Mouse (Mus musculus): ENCODE data around the gene Dock3.
"Not testable (repeated sequence)": the region's sequence is repeated elsewhere in the genome, so short reads cannot be mapped to it uniquely, and the experiment has no call there.

The Dock3 gene

DNA sequence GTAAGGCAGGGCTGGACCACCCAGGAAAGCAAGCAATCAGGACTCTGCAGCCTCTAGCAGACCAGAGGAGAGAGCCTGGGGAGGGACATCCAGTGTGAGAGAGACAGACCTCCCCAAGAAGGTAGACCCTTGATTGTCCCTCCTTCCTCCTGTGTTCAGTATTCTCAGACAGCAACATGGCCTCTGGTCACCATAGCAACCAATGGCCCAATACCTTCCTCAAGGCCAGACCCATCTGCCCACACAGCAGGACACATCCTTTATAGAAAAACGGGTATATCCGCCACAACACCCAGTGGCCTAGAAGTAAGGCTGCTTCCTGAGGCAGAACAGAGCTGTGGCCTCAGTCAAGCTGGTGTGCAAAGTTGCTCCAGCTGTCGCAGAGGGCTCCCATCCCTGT, 23.9 kb upstream of the Dock3 start:
- DNase-seq (ENCODE audit: low spot score): no peak

DNA sequence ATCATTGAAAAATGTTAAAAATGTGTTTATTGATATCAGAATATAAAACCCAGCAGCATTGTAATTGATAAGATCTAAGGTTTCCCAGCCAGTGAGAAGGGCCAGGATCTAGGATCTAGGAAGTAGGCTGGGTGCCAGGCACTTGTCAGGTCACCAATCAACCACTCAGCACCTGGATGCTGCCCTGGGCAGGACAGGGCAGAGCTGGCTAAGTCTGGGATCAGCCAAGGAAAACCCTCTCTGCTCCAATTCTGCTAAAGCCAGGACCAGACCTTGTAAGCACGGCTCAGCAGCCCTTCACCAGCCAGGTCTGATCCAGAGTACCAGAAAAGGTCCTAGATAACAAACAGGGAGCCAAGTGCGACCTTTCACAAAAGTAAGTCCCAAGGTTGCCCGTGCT, 23.2 kb upstream of the Dock3 start:
- no peak for DNase-seq (ENCODE audit: low spot score)

DNA sequence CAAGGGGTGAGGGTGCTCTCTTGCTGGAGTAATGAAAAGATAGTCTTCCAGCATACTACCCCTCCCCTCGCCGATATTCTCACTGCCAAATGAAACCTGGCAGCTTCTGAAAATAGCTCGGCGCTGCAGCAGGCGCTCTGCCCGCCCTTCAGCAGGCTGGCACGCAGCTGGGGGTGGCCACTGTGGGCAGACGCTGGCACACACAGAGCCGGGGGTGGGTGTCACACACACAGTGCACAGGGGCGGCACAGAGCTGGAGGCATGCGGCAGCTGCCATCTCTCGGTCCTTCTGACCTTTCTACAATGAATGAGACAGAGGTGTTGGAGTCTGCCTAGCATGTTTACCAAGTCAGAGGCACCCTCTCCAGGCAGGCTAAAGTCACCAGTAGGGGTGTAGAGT, 22.8 kb upstream of the Dock3 start:
- DNase-seq (ENCODE audit: low spot score): no peak

GRCm38 (mm10) chr9:107252164-107252563, 20.5 kb upstream of the Dock3 start:
- no peak for DNase-seq (ENCODE audit: low spot score)

- no peak for DNase-seq (ENCODE audit: low spot score)
These were observed 19.0 kb upstream of the Dock3 start for GRCm38 (mm10) chr9:107250416-107251337.

DNA sequence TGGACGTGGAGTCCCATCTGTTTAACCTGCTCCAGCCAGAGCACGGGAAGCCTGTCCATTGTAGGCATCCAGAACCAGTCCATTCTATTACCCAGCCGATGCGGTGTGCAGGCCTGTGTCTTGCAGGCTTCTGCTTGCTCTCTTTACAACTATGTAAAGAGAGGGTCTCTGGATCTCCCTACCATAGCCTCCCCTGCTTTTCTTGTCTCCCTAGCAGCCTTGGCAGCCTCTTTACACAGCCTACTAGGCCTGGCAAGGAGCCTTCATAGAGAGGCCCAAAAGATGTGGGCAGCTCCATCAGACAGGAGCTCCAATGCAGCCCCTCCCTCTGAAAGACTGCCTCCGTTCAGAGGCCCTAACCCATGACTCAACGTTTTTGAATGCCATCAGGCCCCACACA, 17.4 kb upstream of the Dock3 start:
- DNase-seq (ENCODE audit: low spot score): no peak

DNA sequence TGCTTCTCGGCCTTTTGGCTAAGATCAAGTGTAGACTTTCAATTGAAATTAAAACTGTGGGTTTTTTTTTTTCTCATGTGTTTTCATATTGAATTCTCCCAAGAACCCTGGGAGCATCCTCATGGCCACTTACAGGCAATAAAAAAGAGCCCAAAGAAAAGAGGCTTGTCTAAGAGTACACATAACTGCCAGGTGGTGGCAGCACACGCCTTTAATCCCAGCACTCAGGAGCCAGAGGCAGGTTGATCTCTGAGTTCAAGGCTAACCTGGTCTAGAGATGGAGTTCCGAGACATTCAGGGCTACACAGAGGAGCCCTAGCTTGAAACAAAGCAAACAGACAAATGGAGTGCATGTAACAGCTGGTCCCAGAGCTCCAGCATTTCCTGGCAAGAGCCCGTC, 14.5 kb upstream of the Dock3 start:
- DNase-seq (ENCODE audit: low spot score): no peak

DNA sequence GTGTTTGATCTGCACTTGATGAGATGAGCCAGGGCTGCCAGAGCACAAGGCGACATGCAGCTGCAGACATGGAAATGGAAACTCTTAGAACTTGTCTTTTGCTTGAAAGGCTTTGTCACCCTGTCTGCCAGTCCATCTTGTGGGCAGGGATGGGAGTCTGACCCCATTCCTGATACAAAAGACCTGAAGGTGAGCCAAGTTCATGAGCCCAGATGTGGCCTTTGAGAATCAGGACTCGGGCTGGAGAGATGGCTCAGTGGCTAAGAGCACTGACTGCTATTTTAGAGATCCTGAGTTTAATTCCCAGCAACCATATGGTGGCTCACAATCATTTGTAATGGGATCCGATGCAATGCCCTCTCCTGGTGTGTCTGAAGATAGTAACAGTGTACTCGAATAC, 13.6 kb upstream of the Dock3 start:
- no peak for DNase-seq (ENCODE audit: low spot score)

DNA sequence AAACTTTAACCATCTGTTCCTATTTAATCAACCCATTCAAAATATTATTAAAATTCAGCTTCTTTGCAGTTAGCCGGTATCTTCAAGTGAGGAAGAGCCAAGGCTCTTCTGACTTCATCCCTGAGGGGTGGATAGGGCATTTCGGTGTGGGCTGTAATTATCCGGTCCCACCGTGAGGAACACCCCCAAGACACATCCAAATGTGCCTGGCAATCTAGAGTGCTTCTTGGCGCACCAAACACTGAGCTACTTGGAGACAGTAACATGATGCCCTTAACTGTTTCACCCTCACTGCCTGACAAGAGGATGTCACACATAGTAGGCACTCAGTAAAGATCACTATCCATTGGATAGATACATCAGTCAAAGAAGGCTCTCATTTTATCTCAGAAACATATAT, 4.4 kb upstream of the Dock3 start:
- DNase-seq (ENCODE audit: low spot score): no peak

DNA sequence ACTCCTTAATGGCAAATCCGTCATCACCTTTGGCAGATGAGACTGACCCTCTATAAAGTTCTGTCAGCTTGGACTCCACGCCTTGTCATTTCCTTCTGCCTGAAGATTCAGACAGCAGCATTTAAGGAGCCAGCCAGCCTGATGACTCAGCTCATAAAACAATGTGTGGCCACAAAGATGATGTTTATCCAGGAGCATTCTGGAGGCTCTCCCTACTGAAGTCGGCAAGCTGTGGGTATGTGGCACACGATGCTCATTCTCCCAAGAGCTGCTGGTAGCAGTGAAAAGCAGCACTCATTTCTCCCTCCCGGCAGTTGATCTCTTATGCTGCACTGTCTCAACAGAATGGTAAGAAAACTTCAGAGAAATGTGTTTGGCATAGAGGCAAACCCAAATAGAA, 3.6 kb upstream of the Dock3 start:
- DNase-seq (ENCODE audit: low spot score): no peak

GRCm38 (mm10) chr9:107232140-107232539, 431 bp upstream of the Dock3 start:
- no peak for DNase-seq (ENCODE audit: low spot score)

GRCm38 (mm10) chr9:107230991-107231538, 644 bp downstream of the Dock3 start:
- no peak for DNase-seq (ENCODE audit: low spot score)

GRCm38 (mm10) chr9:107224597-107224996, 7.1 kb downstream of the Dock3 start:
- DNase-seq (ENCODE audit: low spot score): no peak

DNA sequence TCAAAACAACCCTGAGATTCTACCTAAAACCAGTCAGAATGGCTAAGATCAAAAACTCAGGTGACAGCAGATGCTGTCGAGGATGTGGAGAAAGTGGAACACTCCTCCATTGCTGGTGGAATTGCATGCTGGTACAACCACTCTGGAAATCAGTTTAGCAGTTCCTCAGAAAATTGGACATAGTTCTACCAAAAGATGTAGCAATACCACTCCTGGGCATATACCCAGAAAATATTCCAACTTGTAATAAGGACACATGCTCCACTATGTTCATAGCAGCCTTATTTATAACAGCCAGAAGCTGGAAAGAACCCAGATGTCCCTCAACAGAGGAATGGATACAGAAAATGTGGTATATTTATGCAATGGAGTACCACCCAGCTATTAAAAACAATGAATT, 56.9 kb downstream of the Dock3 start:
- not testable (repeated sequence) for DNase-seq (ENCODE audit: low spot score)

DNA sequence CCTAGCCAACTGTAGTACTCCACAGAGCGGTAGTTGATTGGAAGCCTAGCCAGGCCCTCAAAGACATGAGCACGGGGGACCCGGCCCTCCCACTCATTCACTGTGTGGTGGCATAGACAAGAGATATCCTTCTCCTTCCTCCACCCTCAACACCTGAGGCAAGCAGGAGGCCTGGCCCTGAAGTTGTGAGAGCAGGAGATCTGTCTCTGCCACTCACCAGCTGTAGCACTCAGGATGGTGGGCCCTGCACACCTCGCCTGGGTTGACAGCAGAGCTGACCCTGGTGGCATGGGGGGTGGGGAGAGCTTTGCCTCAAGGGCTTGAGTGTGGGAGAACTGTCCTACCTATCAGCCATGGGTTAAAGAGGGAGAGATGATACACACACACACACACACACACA, 65.9 kb downstream of the Dock3 start:
- no peak for DNase-seq (ENCODE audit: low spot score)

DNA sequence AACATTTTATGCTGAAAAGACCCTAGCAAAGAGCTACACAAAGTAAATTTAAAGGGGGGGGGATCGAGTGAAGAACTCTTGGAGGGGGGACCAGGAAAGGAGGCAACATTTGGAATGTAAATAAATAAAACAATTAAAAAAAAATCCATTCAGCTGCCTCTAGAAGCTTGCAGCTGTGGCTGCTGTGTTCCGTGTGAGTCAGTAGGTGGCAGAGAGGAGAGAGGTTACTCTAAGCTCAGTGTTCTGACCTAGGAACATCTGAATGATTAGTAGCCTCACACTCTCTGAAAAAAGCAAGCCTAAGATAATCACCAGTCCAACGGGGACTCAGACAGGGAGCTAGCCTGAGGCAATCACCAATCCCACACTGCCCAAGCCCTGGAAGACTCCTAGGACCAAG, 66.9 kb downstream of the Dock3 start:
- no peak for DNase-seq (ENCODE audit: low spot score)

GRCm38 (mm10) chr9:107156388-107156787, 75.3 kb downstream of the Dock3 start:
- not testable (repeated sequence) for DNase-seq (ENCODE audit: low spot score)

- no peak for DNase-seq (ENCODE audit: low spot score)
These were observed 118.9 kb downstream of the Dock3 start for GRCm38 (mm10) chr9:107112791-107113190.

GRCm38 (mm10) chr9:107112056-107112455, 119.7 kb downstream of the Dock3 start:
- no peak for DNase-seq (ENCODE audit: low spot score)

- DNase-seq (ENCODE audit: low spot score): no peak
These were observed 132.2 kb downstream of the Dock3 start for GRCm38 (mm10) chr9:107099487-107099886.

DNA sequence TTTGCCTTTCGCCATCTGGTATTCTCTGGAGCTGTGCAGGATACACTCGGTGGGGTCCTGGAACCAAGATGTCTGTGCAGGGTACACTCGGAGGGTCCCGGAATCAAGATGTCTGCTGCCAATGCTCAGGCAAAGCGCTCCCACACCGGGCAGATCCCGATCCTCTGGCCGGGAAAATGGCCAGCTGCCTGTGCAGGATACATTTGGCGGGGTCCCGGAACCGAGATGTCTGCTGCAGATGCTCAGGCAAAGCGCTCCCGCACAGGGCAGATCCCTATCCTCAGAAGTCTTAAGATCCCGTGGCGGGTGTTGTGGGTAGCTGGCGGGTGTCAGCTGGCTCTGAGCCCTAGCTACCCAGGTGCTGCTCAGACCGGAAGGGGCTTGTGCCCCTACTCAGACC, 142.3 kb downstream of the Dock3 start:
- DNase-seq (ENCODE audit: low spot score): not testable (repeated sequence)

DNA sequence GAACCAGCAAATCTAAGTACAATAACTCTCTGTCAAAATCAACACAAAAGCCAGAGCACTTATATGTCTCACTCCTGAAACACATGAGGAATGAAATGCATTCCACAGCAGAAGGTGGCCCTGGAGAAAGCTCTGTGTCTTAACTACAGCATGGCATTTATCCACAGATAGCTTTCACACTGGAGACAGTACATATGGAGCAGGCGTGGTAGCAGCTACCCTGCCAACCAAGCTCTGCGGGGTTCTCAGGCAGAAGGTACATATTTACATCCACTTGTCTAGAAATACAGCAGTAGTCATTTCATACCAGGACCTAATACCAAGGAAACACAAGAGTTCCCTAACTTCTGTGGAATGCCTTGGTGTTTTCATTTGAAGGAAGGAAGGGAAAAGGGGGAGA, 144.2 kb downstream of the Dock3 start:
- no peak for DNase-seq (ENCODE audit: low spot score)

- no peak for DNase-seq (ENCODE audit: low spot score)
These were observed 193.8 kb downstream of the Dock3 start for GRCm38 (mm10) chr9:107037947-107038346.

DNA sequence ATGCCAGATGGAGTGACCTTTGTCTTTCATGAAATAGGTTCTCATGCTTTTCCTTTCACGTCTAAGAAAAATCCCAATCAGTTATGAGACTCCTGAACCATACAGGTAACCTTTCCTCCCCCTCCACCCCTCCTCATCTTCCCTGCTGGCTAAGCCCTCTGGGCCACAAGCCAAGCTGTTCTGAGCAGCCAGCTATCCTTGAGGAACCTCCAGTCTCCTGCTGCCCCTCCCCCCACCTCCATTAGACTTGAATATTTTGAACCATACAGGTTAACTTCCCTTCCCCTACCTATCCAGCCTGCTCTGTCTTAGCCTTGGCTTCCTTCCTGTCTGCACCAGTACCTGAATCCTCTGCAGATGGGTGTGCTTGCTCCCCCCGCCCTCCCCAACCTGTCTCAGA, 204.1 kb downstream of the Dock3 start:
- DNase-seq (ENCODE audit: low spot score): no peak
